Mouse (Mus musculus) ES-Bruce4 (cell line): ENCODE results near the gene Dhx37.

ENCODE experiments used
- CTCF ChIP-seq: IDR thresholded peaks from one replicate; pipeline ENCODE4 v1.8.1; 2011; ENCODE audit warnings: low read depth, low read length
- EP300 ChIP-seq: IDR thresholded peaks from 2 replicates; pipeline ENCODE4 v1.6.1; 2011; ENCODE audit warnings: low read depth, low read length; ENCODE audit not compliant: insufficient read depth
- POLR2A ChIP-seq: IDR thresholded peaks from one replicate; pipeline ENCODE4 v1.8.1; 2011; ENCODE audit warnings: low read length; ENCODE audit not compliant: insufficient read depth

DNA sequence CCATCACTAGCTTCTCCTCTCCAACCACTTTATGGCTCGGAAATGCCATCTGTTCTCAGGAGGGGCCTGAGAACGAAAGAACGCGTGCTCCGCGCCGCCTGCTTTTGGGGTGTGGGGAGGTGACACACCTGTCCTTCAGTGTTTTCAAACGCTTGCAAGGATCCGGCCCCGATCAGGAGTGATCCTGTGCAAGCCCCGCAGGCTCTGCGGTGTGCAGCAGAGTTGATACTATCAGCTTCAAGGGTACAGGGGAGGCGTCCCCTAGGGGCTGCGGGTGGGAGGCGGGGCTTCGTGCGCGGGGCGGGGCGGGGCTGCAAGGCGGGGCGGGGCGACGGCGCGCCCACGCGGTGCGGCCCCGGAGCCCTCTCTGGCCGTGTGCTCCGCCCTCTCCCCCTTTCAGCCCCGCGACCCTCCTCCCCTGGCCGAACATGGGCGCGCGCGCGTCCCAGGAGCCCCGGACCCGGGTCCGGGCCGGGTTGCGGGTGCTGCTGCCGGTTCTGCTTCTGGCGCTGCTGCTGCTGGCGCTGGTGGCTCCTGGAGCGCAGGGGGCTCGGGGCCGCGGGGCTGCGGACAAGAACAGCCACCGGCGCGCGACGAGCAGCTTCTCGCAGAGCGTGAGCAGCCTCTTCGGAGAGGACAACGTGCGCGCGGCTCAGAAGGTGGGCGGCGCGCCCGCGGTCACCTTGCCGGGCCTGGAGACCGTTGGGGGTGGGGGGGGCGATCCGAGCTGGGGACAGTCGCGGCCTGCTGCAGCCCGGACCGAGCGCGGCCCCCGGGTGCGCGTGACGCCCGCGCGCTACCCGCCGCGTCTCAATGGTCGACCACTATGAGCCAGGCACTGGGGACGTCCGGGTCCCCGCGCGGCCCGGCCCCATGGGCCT lies 7.6 kb upstream of the Dhx37 start, which contains the start of gene Bri3bp:
- TF ChIP-seq CTCF = no peak
- TF ChIP-seq POLR2A = no peak
- no peak for TF ChIP-seq EP300
